Mouse (Mus musculus) forebrain, embryonic 11.5 days (tissue): Measurements from ENCODE around the gene H2-Ob. TPM values are rescaled to one million over a fixed set of nuclear protein-coding genes. Genes with fewer than 3 reads are reported as not detected.
"Not testable (repeated sequence)": the region's sequence is repeated elsewhere in the genome, so short reads cannot be mapped to it uniquely, and the experiment has no call there.

Source experiments
- ATAC-seq: fragments of 200-750 bp; cut with Nextera tagmentation; replicated peaks from 2 replicates; pipeline ENCODE4 v1.8.0; 2017; ENCODE audit warnings: moderate TSS enrichment; ENCODE audit not compliant: low FRiP score
- DNase-seq: peaks from one replicate; pipeline ENCODE4 v3.0.0-alpha.2; 2017; ENCODE audit warnings: low spot score
- H3K27ac ChIP-seq: fragments of 300-500 bp; sonication (generic); 2 replicates; pipeline ENCODE4 v1.5.1; 2014; ENCODE audit warnings: low read depth, low read length
- H3K27me3 ChIP-seq: fragments of 300-500 bp; sonication (generic); 2 replicates; pipeline ENCODE4 v1.6.1; 2014; ENCODE audit warnings: mild to moderate bottlenecking, low read length, mixed read lengths; ENCODE audit not compliant: control insufficient read depth, insufficient read depth
- H3K36me3 ChIP-seq: fragments of 300-500 bp; sonication (generic); 2 replicates; pipeline ENCODE4 v1.6.1; 2014; ENCODE audit warnings: mild to moderate bottlenecking, low read length, moderate library complexity, mixed read lengths; ENCODE audit not compliant: control insufficient read depth, insufficient read depth
- H3K4me1 ChIP-seq: fragments of 300-500 bp; sonication (generic); replicated peaks from 2 replicates; pipeline ENCODE4 v1.6.1; 2014; ENCODE audit warnings: low read length, mixed read lengths; ENCODE audit not compliant: control insufficient read depth, insufficient read depth
- H3K4me2 ChIP-seq: fragments of 300-500 bp; sonication (generic); 2 replicates; pipeline ENCODE4 v1.6.1; 2014; ENCODE audit warnings: low read depth, mild to moderate bottlenecking, low read length, moderate library complexity, mixed read lengths; ENCODE audit not compliant: severe bottlenecking
- H3K4me3 ChIP-seq: fragments of 300-500 bp; sonication (generic); 2 replicates; pipeline ENCODE4 v1.5.1; 2014; ENCODE audit warnings: low read depth, low read length
- H3K9ac ChIP-seq: fragments of 300-500 bp; sonication (generic); 2 replicates; pipeline ENCODE4 v1.6.1; 2014; ENCODE audit warnings: low read length
- H3K9me3 ChIP-seq: fragments of 300-500 bp; sonication (generic); 2 replicates; pipeline ENCODE4 v1.6.1; 2016; ENCODE audit warnings: low read length, mixed read lengths; ENCODE audit not compliant: control insufficient read depth
- WGBS: fragments of 180-500 bp; shearing (Covaris S2); extraction: QIAGEN DNeasy Blood & Tissue Kit; methylation state at CpG from one replicate; pipeline ENCODE4 v1.1.7; 2014; 5-methylcytosine and 5-hydroxymethylcytosine counted together
- polyA plus RNA-seq: library from polyadenylated mRNA; unstranded; fragments of >200 nt; fragmentation: Nextera tagmentation; extraction: Ambion mirVana; gene quantifications from 2 replicates; pipeline ENCODE4 v1.2.1, GENCODE M21; 2014

Gene H2-Ob
- polyA plus RNA-seq, 1 experiment from 2014 or later: not detected

DNA sequence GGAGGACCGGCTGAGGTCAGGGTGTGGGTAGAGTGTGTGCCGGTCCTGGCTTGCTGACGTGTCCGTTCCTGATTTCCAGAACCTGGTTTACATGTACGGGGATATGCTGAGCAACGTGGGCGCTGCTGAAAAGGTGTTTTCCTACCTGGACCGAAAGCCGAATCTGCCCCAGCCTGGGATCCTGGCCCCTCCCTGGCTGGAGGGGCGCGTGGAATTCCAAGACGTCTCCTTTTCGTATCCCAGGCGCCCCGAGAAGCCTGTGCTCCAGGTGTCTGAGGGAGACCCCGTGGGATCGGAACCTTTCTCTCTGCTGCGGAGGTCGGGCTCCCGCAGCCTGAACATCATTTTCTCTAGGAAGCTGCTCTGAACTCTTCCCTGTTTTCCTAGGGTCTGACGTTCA lies 24.8 kb upstream of the H2-Ob start:
- Histone ChIP-seq H3K4me3 (no peak overlapping the region), H3K27ac (no peak overlapping the region), H3K4me2 (no peak overlapping the region), H3K27me3 (peaks cover 27% of the 10 kb centered on the region), H3K36me3 (no peaks in the 10 kb centered on the region), H3K9me3 (no peaks in the 10 kb centered on the region), H3K9ac (no peak overlapping the region), H3K4me1 (no peaks in the 10 kb centered on the region)
- ATAC-seq: no peak
- DNase-seq: no peak
- WGBS: 34% methylated on average over 21 of the region's 21 CpGs

DNA sequence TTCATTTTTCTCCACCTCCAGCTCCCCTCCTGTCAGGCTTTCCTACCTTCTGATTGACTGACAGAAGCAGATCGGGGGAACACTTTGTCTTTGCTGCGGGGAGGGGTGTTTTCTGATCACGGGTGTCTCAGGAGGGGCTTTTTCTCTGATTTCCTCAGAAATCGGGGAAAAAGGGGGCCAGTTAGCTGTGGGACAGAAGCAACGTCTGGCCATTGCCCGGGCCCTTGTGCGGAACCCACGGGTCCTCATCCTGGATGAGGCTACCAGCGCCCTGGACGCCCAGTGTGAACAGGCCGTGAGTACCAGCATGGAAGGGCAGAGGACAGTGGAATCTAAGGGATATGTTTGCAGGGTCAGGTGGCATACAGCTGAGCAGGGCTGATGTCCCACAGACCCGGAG lies 23.5 kb upstream of the H2-Ob start:
- H3K9ac ChIP-seq: no peak overlapping the region
- no peaks in the 10 kb centered on the region for H3K4me1 ChIP-seq
- no peaks in the 10 kb centered on the region for H3K9me3 ChIP-seq
- H3K4me3 ChIP-seq: no peak overlapping the region
- DNase-seq (no peak), ATAC-seq (no peak)
- no peak overlapping the region for H3K27ac ChIP-seq
- peaks cover 27% of the 10 kb centered on the region for H3K27me3 ChIP-seq
- no peak overlapping the region for H3K4me2 ChIP-seq
- H3K36me3 ChIP-seq: no peaks in the 10 kb centered on the region
- WGBS: 86% methylated on average over 12 of the region's 12 CpGs

DNA sequence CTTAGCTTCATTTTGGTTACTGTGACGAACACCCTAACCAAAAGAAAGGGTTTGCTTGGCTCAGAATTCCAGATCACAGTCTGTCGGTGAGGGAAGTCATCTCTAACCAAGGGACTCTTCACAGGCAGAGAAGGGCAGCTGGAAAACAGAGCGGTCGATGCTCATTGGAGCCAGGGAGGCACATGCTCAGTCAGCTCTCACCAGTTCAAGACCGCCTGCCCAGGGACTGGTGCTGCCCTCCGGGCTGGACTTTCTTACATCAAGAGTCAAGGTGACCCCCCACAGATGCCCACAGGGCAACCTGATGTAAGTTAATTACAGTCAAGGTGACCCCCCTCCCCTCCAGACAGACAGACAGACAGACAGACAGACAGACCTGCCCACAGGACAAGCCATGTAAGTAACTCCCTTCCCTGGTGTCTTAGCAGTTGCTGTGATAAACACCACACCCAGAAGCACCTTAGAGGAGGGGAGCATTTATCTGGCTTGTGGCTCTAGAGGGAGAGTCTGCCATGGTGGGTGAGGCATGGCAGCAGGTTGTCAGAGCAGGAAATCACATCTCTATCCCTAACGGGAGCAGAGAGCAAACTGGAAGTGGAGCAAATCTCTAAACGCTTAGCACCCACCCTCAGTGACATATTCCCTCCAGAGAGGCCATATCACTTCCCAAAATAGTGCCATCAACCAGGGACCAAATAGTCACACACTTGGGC lies 21.3 kb upstream of the H2-Ob start:
- ATAC-seq: no peak
- H3K27me3 ChIP-seq: peaks cover 18% of the 10 kb centered on the region
- no peak overlapping the region for H3K27ac ChIP-seq
- H3K4me3 ChIP-seq: no peak overlapping the region
- H3K9ac ChIP-seq: no peak overlapping the region
- no peaks in the 10 kb centered on the region for H3K4me1 ChIP-seq
- DNase-seq: no peak
- no peaks in the 10 kb centered on the region for H3K36me3 ChIP-seq
- no peaks in the 10 kb centered on the region for H3K9me3 ChIP-seq
- H3K4me2 ChIP-seq: no peak overlapping the region
- WGBS: 92% methylated on average over 8 of the region's 8 CpGs

DNA sequence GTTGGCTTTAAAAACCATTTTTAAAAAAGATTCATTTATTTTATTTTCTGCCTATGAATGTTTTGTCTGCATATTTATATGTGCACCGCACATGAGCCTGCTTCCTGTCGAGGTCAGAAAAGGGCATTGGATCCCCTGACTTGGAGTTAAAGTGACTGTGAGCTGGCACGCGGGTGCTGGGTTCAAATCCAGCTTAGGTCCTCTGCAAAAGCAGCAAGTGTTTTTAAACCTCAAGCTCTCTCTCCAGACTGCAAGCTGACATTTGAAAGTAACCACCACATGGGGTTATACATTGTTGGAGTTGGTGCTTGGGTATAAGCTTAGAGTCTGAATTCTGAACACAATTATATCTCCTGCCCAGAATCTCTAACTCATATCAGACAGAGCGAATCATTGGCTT lies 20.7 kb upstream of the H2-Ob start:
- Histone ChIP-seq H3K27ac (no peak overlapping the region), H3K27me3 (peaks cover 13% of the 10 kb centered on the region), H3K4me2 (no peak overlapping the region), H3K9me3 (no peaks in the 10 kb centered on the region), H3K9ac (no peak overlapping the region), H3K36me3 (no peaks in the 10 kb centered on the region), H3K4me1 (no peaks in the 10 kb centered on the region), H3K4me3 (no peak overlapping the region)
- 87% methylated on average over 5 of the region's 5 CpGs for WGBS
- no peak for ATAC-seq
- no peak for DNase-seq

DNA sequence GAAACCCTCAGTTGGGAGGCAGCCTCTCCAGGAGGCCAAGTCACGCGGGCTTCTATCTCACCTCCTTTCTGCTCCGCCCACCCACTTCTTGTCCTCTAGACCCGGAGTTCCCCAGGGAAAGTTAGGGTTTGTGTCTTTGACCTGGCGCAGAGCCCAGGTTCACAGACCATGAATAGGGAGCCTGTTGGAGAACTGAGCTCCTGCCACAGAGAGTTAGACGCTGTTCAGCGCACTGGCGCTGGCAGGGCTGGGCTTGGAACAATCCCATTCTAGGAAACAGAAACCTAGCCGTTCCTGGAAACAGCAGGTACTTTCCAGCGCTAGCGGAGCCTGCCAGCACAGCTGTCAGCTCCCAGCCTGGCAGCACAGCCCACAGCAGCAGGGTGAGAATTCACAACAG lies 20.0 kb upstream of the H2-Ob start:
- Histone ChIP-seq H3K9ac (no peak overlapping the region), H3K36me3 (no peaks in the 10 kb centered on the region), H3K27me3 (peaks cover 11% of the 10 kb centered on the region), H3K27ac (no peak overlapping the region), H3K4me1 (no peaks in the 10 kb centered on the region), H3K9me3 (no peaks in the 10 kb centered on the region), H3K4me2 (no peak overlapping the region), H3K4me3 (no peak overlapping the region)
- ATAC-seq: no peak
- no peak for DNase-seq
- WGBS: 90% methylated on average over 11 of the region's 11 CpGs

DNA sequence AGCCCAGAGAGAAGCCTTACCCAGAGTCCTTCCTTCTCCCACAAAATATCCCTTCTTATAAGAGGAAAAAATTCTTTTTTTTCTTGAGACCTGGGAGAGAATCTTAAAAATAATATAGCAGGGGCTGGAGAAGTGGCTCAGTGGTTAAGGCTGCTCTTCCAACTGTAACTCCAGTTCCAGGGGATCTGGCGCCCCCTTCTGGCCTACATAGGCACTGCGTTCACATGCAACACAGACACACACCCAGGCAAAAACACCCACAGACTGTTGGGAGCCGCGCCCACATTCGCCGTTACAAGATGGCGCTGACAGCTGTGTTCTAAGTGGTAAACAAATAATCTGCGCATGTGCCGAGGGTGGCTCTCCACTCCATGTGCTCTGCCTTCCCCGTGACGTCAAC lies 19.6 kb upstream of the H2-Ob start:
- not testable (repeated sequence) for H3K4me2 ChIP-seq, H3K9me3 ChIP-seq, DNase-seq, H3K4me3 ChIP-seq, H3K27ac ChIP-seq, ATAC-seq, H3K4me1 ChIP-seq, H3K9ac ChIP-seq, H3K27me3 ChIP-seq, H3K36me3 ChIP-seq
- 93% methylated on average over 7 of the region's 11 CpGs for WGBS

DNA sequence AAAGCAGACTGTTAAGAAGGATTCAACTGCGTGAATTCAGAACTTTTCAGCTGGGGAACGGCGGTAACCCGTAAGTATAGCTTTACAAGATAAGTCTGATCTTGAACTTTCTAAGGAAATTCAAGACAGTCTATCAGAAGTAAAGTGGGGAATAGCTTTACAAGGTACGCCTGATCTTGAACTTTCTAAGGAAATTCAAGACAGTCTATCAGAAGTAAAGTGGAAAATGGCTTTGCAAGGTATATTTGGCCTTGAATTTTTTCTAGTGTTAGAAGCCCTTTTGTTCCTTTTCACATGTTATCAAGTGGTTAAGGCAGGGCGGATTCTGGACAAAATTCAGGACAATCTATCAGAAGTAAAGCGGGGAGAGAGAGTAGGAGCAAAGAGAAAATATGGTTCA lies 18.9 kb upstream of the H2-Ob start:
- H3K9ac ChIP-seq: not testable (repeated sequence)

DNA sequence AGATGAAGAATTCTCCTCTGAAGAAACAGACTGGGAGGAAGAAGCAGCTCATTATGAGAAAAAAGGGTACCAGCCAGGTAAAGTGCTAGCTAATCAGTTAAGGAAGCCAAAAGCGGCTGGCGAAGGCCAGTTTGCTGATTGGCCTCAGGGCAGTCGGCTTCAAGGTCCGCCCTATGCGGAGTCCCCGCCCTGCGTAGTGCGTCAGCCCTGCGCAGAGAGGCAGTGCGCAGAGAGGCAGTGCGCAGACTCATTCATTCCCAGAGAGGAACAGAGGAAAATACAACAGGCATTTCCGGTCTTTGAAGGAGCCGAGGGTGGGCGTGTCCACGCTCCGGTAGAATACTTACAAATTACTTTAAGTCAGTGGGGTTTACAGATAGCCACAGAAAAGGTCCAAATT lies 18.3 kb upstream of the H2-Ob start:
- H3K4me3 ChIP-seq, DNase-seq, ATAC-seq, H3K36me3 ChIP-seq, H3K9me3 ChIP-seq, H3K4me2 ChIP-seq, H3K9ac ChIP-seq, H3K27ac ChIP-seq, H3K4me1 ChIP-seq, H3K27me3 ChIP-seq: not testable (repeated sequence)
- 100% methylated on average over 5 of the region's 16 CpGs for WGBS

More for the DNA sequence above, 18.9 kb upstream of the H2-Ob start:
- ATAC-seq, H3K36me3 ChIP-seq, H3K4me1 ChIP-seq, H3K4me3 ChIP-seq, H3K27ac ChIP-seq, H3K9me3 ChIP-seq, DNase-seq, H3K27me3 ChIP-seq, H3K4me2 ChIP-seq: not testable (repeated sequence)
- 93% methylated on average over 3 of the region's 7 CpGs for WGBS

DNA sequence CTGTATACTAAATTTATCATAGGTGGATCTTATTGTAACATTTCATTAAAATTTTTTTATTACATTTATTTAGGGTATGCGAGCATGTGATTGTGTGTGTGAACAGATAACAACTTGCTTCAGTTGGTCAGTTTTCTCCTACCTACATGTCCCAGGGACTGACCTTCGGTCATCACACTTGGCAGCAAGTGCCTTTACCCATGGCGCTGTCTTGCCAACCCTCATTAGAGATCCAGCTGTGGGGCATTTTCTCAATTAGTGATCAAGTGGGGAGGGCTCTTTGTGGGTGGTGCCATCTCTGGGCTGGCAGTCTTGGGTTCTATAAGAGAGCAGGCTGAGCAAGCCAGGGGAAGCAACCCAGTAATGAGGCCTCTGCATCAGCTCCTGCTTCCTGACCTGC lies 13.9 kb upstream of the H2-Ob start:
- Histone ChIP-seq H3K9ac (no peak overlapping the region), H3K27me3 (no peaks in the 10 kb centered on the region), H3K4me2 (no peak overlapping the region), H3K27ac (no peak overlapping the region), H3K36me3 (no peaks in the 10 kb centered on the region), H3K4me3 (no peak overlapping the region), H3K9me3 (no peaks in the 10 kb centered on the region), H3K4me1 (no peaks in the 10 kb centered on the region)
- ATAC-seq: no peak
- WGBS: 96% methylated on average over 3 of the region's 3 CpGs
- DNase-seq: no peak
